Mouse (Mus musculus): ENCODE results near the gene Thap12. TPM values are rescaled to one million over a fixed set of nuclear protein-coding genes. Genes with fewer than 3 reads are reported as not detected.

The Thap12 gene
- total and polyA plus RNA-seq, 2 experiments: 5.9 to 23.5 TPM

DNA sequence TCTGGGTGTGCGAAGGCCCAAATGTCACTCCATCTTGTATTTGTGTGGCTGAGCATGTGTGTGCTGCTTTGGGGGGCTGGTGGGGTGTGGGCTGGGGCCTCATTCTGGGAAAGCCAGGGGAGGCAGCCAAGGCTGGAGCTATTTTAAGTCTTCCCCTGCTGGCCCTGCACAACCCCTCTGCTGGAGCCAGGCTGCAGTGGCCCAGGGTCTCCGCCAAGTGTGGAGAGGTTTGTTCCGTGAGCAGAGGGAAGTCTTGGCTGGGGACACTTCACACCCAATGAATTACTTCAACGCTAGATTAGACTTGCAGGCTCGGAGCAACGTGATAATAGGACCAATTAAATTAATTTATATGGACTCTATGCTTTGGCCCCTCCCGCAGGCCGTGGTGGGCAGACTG is 49.8 kb downstream of the Thap12 start:
- WGBS: 91% methylated on average over 8 of the region's 8 CpGs
- no peak for DNase-seq (ENCODE audit: extremely low read depth, low read depth, low spot score)

DNA sequence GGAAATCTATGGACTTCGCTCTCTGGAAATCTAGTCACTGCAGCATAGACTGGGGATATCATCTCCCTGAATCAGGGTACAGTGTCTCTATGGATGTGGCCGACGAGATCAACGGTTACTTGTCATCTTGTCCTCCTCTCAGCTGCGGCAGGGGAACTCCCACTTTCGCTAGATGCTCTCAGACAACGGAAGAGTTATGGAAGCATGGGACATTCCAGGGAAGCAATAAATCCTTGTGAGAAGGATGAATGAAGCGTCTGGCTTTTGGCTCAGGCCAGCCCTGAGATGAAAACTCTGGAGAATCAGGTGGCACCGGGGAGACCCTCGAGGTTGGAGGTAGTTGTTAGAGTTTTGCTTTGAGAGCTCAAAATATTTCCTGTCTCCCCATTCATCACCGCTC is 53.1 kb downstream of the Thap12 start:
- no peaks in the 10 kb centered on the region for H3K36me3 ChIP-seq (ENCODE audit: control insufficient read depth, insufficient read depth, low read length)
- H3K9ac ChIP-seq (ENCODE audit: low read depth, low read length): no peak overlapping the region
- H3K27ac ChIP-seq (replicated peaks; ENCODE audit: insufficient read depth, low read depth, low read length): no peak overlapping the region
- no peak for TF ChIP-seq POLR2A (IDR thresholded peaks at IDR 0.05; ENCODE audit: extremely low read depth, insufficient read depth, low read length)
- TF ChIP-seq CTCF (IDR thresholded peaks at IDR 0.05; ENCODE audit: low read depth, low read length): no peak
- 80% methylated on average over 11 of the region's 11 CpGs for whole genome bisulfite sequencing
- DNase-seq (ENCODE audit: extremely low read depth, low read depth, low spot score): no peak
- no peaks in the 10 kb centered on the region for H3K4me1 ChIP-seq (ENCODE audit: control insufficient read depth, insufficient read depth, low read length)
- 0 out of 2 replicates have a peak, but pooled peaks cover 4% of the 10 kb centered on the region for H3K27me3 ChIP-seq (ENCODE audit: control insufficient read depth, insufficient read depth, low read length)
- H3K4me3 ChIP-seq (ENCODE audit: insufficient read depth, low read depth, low read length): no peak overlapping the region
- H3K79me2 ChIP-seq (ENCODE audit: control insufficient read depth, insufficient read depth, low read length): no peaks in the 10 kb centered on the region

More for the DNA sequence above, 49.8 kb downstream of the Thap12 start:
- H3K79me2 ChIP-seq (ENCODE audit: control insufficient read depth, insufficient read depth, low read length): no peaks in the 10 kb centered on the region
- H3K4me1 ChIP-seq (ENCODE audit: control insufficient read depth, insufficient read depth, low read length): no peaks in the 10 kb centered on the region
- H3K9ac ChIP-seq (ENCODE audit: low read depth, low read length): no peak overlapping the region
- H3K27ac ChIP-seq (replicated peaks; ENCODE audit: insufficient read depth, low read depth, low read length): no peak overlapping the region
- H3K4me3 ChIP-seq (ENCODE audit: insufficient read depth, low read depth, low read length): no peak overlapping the region
- no peaks in the 10 kb centered on the region for H3K27me3 ChIP-seq (ENCODE audit: control insufficient read depth, insufficient read depth, low read length)
- no peaks in the 10 kb centered on the region for H3K36me3 ChIP-seq (ENCODE audit: control insufficient read depth, insufficient read depth, low read length)
- TF ChIP-seq POLR2A (IDR thresholded peaks at IDR 0.05; ENCODE audit: extremely low read depth, insufficient read depth, low read length) (no peak), CTCF (IDR thresholded peaks at IDR 0.05; ENCODE audit: low read depth, low read length) (no peak)

DNA sequence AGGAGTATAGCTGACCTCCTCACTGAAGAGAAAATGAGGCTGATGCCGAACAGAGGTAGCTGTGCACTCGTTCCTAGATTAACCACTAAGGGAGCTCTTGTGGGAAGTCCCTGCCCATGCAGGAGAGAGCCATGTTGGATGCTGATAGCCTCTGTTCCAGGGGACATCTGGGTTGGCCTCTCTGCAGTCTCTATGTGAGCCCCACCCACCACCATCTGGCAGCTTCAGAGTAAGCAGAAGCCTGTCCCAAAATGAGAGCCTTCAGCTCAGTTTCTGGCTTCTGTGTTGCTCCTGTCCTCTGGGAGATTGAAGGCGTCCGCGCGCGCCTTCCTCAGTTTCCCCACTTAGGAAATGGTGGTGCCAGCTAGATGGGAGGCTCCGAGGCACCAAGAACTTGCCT is 53.7 kb downstream of the Thap12 start:
- Histone ChIP-seq H3K79me2 (ENCODE audit: control insufficient read depth, insufficient read depth, low read length) (no peaks in the 10 kb centered on the region), H3K4me1 (ENCODE audit: control insufficient read depth, insufficient read depth, low read length) (no peaks in the 10 kb centered on the region), H3K27me3 (ENCODE audit: control insufficient read depth, insufficient read depth, low read length) (0 out of 2 replicates have a peak, but pooled peaks cover 4% of the 10 kb centered on the region), H3K4me3 (ENCODE audit: insufficient read depth, low read depth, low read length) (no peak overlapping the region), H3K9ac (ENCODE audit: low read depth, low read length) (no peak overlapping the region), H3K36me3 (ENCODE audit: control insufficient read depth, insufficient read depth, low read length) (no peaks in the 10 kb centered on the region), H3K27ac (replicated peaks; ENCODE audit: insufficient read depth, low read depth, low read length) (no peak overlapping the region)
- DNase-seq (ENCODE audit: extremely low read depth, low read depth, low spot score): no peak
- no peak for TF ChIP-seq POLR2A (IDR thresholded peaks at IDR 0.05; ENCODE audit: extremely low read depth, insufficient read depth, low read length)
- TF ChIP-seq CTCF (IDR thresholded peaks at IDR 0.05; ENCODE audit: low read depth, low read length): no peak
- 75% methylated on average over 8 of the region's 8 CpGs for WGBS

DNA sequence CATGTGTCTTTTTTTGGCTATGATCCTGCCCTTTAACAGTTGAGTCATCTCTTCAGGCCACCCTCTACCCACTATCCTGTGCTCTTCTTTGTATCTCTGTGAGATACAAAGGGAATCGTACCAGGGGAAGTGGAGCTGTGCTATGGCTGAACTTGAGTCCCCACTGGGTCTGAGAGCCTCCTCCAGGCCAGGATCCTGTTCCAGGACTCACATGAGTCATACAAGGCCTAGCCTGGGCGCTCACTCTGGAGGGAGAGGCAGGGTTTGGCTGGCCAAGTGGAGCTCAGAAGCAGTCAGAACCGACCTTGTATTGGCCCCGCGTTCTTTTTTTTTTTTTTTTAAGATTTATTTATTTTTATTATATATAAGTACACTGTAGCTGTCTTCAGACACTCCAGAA is 57.2 kb downstream of the Thap12 start:
- TF ChIP-seq POLR2A (IDR thresholded peaks at IDR 0.05; ENCODE audit: extremely low read depth, insufficient read depth, low read length): no peak
- no peak for TF ChIP-seq CTCF (IDR thresholded peaks at IDR 0.05; ENCODE audit: low read depth, low read length)
- WGBS: 86% methylated on average over 5 of the region's 5 CpGs

DNA sequence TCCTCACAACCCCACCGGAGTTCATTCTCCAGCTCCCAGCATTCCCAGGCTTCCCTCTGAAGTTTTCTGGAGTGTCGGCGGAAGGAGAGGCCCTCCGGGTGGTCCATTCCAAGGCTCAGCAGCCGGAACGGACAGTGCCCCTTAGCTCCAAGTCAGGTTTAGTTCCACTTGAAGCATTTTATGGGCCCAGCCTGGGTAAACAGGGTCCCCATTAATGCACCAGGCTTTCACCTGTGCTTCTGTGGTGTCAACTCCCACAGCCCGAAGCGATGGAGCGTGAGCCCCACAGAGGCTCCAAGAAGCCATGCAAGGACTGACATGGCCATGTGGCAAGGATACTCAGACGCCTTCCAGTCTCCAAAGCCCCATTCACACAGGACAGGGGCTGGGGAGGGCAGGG is 61.0 kb downstream of the Thap12 start:
- no peak overlapping the region for H3K27ac ChIP-seq (replicated peaks; ENCODE audit: insufficient read depth, low read depth, low read length)
- H3K4me3 ChIP-seq (ENCODE audit: insufficient read depth, low read depth, low read length): no peak overlapping the region
- H3K79me2 ChIP-seq (ENCODE audit: control insufficient read depth, insufficient read depth, low read length): no peaks in the 10 kb centered on the region
- no peaks in the 10 kb centered on the region for H3K36me3 ChIP-seq (ENCODE audit: control insufficient read depth, insufficient read depth, low read length)
- DNase-seq (ENCODE audit: extremely low read depth, low read depth, low spot score): no peak
- no peaks in the 10 kb centered on the region for H3K4me1 ChIP-seq (ENCODE audit: control insufficient read depth, insufficient read depth, low read length)
- TF ChIP-seq CTCF (IDR thresholded peaks at IDR 0.05; ENCODE audit: low read depth, low read length) (no peak), POLR2A (IDR thresholded peaks at IDR 0.05; ENCODE audit: extremely low read depth, insufficient read depth, low read length) (no peak)
- H3K27me3 ChIP-seq (ENCODE audit: control insufficient read depth, insufficient read depth, low read length): no peaks in the 10 kb centered on the region
- WGBS: 91% methylated on average over 10 of the region's 10 CpGs
- H3K9ac ChIP-seq (ENCODE audit: low read depth, low read length): no peak overlapping the region

More for the DNA sequence above, 57.2 kb downstream of the Thap12 start:
- H3K27me3 ChIP-seq (ENCODE audit: control insufficient read depth, insufficient read depth, low read length): 0 out of 2 replicates have a peak, but pooled peaks cover 4% of the 10 kb centered on the region
- no peak overlapping the region for H3K9ac ChIP-seq (ENCODE audit: low read depth, low read length)
- H3K4me3 ChIP-seq (ENCODE audit: insufficient read depth, low read depth, low read length): no peak overlapping the region
- DNase-seq (ENCODE audit: extremely low read depth, low read depth, low spot score): no peak
- no peaks in the 10 kb centered on the region for H3K79me2 ChIP-seq (ENCODE audit: control insufficient read depth, insufficient read depth, low read length)
- no peaks in the 10 kb centered on the region for H3K36me3 ChIP-seq (ENCODE audit: control insufficient read depth, insufficient read depth, low read length)
- no peak overlapping the region for H3K27ac ChIP-seq (replicated peaks; ENCODE audit: insufficient read depth, low read depth, low read length)
- no peaks in the 10 kb centered on the region for H3K4me1 ChIP-seq (ENCODE audit: control insufficient read depth, insufficient read depth, low read length)

DNA sequence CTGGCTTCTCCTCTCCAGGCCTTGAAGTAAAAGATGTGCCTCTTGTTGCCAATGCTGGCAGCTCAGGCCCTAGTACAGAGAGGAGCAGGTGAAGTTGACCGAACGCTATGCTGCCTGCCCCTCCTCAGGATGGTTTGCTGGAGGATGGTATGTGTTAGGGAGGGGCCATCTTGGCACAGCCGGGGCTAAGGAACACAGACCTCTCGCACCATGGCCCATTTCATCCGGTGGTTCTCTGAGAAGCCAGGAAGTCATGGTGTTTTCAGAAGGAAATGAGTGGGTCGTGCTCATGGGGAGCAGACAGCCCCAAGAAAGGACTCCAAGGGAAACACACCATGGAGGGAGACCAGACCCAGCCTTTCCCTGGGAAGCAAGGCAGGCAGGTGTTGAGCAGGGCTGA is 64.4 kb downstream of the Thap12 start:
- no peak for TF ChIP-seq CTCF (IDR thresholded peaks at IDR 0.05; ENCODE audit: low read depth, low read length)
- TF ChIP-seq POLR2A (IDR thresholded peaks at IDR 0.05; ENCODE audit: extremely low read depth, insufficient read depth, low read length): no peak
- Histone ChIP-seq H3K36me3 (ENCODE audit: control insufficient read depth, insufficient read depth, low read length) (no peaks in the 10 kb centered on the region), H3K4me1 (ENCODE audit: control insufficient read depth, insufficient read depth, low read length) (no peaks in the 10 kb centered on the region), H3K9ac (ENCODE audit: low read depth, low read length) (no peak overlapping the region), H3K4me3 (ENCODE audit: insufficient read depth, low read depth, low read length) (no peak overlapping the region), H3K27ac (replicated peaks; ENCODE audit: insufficient read depth, low read depth, low read length) (no peak overlapping the region), H3K79me2 (ENCODE audit: control insufficient read depth, insufficient read depth, low read length) (no peaks in the 10 kb centered on the region), H3K27me3 (ENCODE audit: control insufficient read depth, insufficient read depth, low read length) (no peaks in the 10 kb centered on the region; the same call in 1 of the 2 replicates)
- WGBS: 77% methylated on average over 6 of the region's 6 CpGs
- no peak for DNase-seq (ENCODE audit: extremely low read depth, low read depth, low spot score)

Other genes with a start within 250 kb of the Thap12 start
- 1.5 and 4.9 TPM in 2 replicates for gene Lrrc32, start 213.8 kb upstream of the Thap12 start, total RNA-seq (2014; rRNA removed)
- 5.2 and 7.5 TPM in 2 replicates for gene Lrrc32, start 213.8 kb upstream of the Thap12 start, polyA plus RNA-seq (2012; rRNA removed)
- gene Emsy, start 46.3 kb upstream of the Thap12 start, total RNA-seq (2014; rRNA removed): 9.1 and 10.9 TPM in 2 replicates
- gene Emsy, start 46.3 kb upstream of the Thap12 start, polyA plus RNA-seq (2012; rRNA removed): 4.2 and 7.9 TPM in 2 replicates
- gene Wnt11, start 132.0 kb downstream of the Thap12 start, total RNA-seq (2014; rRNA removed): 0.55 TPM in 1 of 2 replicates, not detected in the other
- 0.21 and 0.52 TPM in 2 replicates for gene Wnt11, start 132.0 kb downstream of the Thap12 start, polyA plus RNA-seq (2012; rRNA removed)